10 mouse cellular contexts compared by ENCODE assay signal in genomic region chr8:108716291-108716811, GRCm38 (mm10).
DNase-seq lines count a peak whose midpoint lies in the region; ATAC-seq and TF ChIP-seq lines count a peak whose summit lies in the region.
"Had no signal": no experiment of that assay in that cellular context is flagged by ENCODE, and none has a peak within 500 bp of the region (broad histone marks: within the 10 kb centered on the region; RNA-seq: fewer than 3 reads in every experiment).

No protein-coding gene starts in this region.

- no peak for DNase-seq in heart, adult 2 months
- DNase-seq in hindbrain, embryonic 11.5 days (ENCODE audit: low spot score), result no peak
- DNase-seq in left cerebral cortex, postnatal 36 days (ENCODE audit: low spot score in 2 of 2), result no peak
- DNase-seq in left cerebral cortex, adult 8-10 months (ENCODE audit: low spot score in 2 of 2), result no peak
- DNase-seq in layer of hippocampus, adult 18-20 months (ENCODE audit: low spot score in 2 of 2), result no peak
- DNase-seq: heart, postnatal 10 days had no signal

- peak overlapping the region; percentile 72 for H3K4me2 ChIP-seq in heart, embryonic 14.5 days (ENCODE audit: low read length)
- H3K4me2 ChIP-seq in hindbrain, embryonic 11.5 days (replicated peaks; ENCODE audit: low read depth, low read length), result peak overlapping the region; percentile 34
- peak overlapping the region; percentile 94 for H3K4me2 ChIP-seq in midbrain, embryonic 12.5 days (replicated peaks)

- H3K9me3 ChIP-seq in heart, embryonic 14.5 days (ENCODE audit: control insufficient read depth, low read length), result no peaks in the 10 kb centered on the region
- H3K9me3 ChIP-seq in E14TG2a.4 (ENCODE audit: low read length), result no peaks in the 10 kb centered on the region
- H3K9me3 ChIP-seq in hindbrain, embryonic 11.5 days (ENCODE audit: control insufficient read depth, low read length), result no peaks in the 10 kb centered on the region
- no peaks in the 10 kb centered on the region for H3K9me3 ChIP-seq in midbrain, embryonic 12.5 days

- no peak for TF ChIP-seq POLR2A in heart, adult 2 months (IDR thresholded peaks at IDR 0.05; ENCODE audit: insufficient read depth, low read depth, low read length)

- intact Hi-C loops in heart, adult 2 months (cut with DNase I), result loop anchor here (5.0 to 10.0 kb wide), 3 partner anchors 46 to 196 kb away; no protein-coding TSS in a partner anchor
- intact Hi-C loops in left cerebral cortex, postnatal 36 days (cut with DNase I), result no loop called here

- no peak overlapping the region for H3K27ac ChIP-seq in heart, embryonic 14.5 days (replicated peaks in 1 of 2; ENCODE audit: control insufficient read depth in 1 of 2, insufficient read depth in 1 of 2, low read depth in 2 of 2, low read length in 2 of 2)
- H3K27ac ChIP-seq in heart, adult 2 months, result no peak overlapping the region
- no peak overlapping the region; the same call in 1 of the 2 replicates for H3K27ac ChIP-seq in hindbrain, embryonic 11.5 days (ENCODE audit: low read depth, low read length)
- H3K27ac ChIP-seq in midbrain, embryonic 12.5 days (replicated peaks), result peak overlapping the region; percentile 100
- H3K27ac ChIP-seq: macrophage had no signal

- TF ChIP-seq EP300 in heart, adult 2 months (IDR thresholded peaks at IDR 0.05; ENCODE audit: insufficient read depth, low read depth, low read length), result no peak

- H3K4me1 ChIP-seq in heart, embryonic 14.5 days (ENCODE audit: control insufficient read depth in 2 of 2, insufficient read depth in 2 of 2, low read length in 2 of 2), result peaks cover 48 to 67% of the 10 kb centered on the region in 2 experiments
- H3K4me1 ChIP-seq in heart, adult 2 months (ENCODE audit: control insufficient read depth, insufficient read depth, low read length), result peaks cover 6% of the 10 kb centered on the region
- peaks cover 87% of the 10 kb centered on the region for H3K4me1 ChIP-seq in E14TG2a.4 (replicated peaks; ENCODE audit: low read depth, low read length)
- H3K4me1 ChIP-seq in hindbrain, embryonic 11.5 days (replicated peaks; ENCODE audit: control insufficient read depth, insufficient read depth, low read length), result peaks cover 32% of the 10 kb centered on the region
- H3K4me1 ChIP-seq in midbrain, embryonic 12.5 days, result peaks cover 91% of the 10 kb centered on the region

- no peak for TF ChIP-seq CTCF in heart, adult 2 months (IDR thresholded peaks at IDR 0.05)
- no peak for TF ChIP-seq CTCF in E14TG2a.4 (conservative IDR thresholded peaks at IDR 0.05; ENCODE audit: low read length)

- WGBS in heart, embryonic 14.5 days, result 39% methylated on average over 7 of the region's 7 CpGs
- WGBS in heart, adult 2 months, result 70% methylated on average over 7 of the region's 7 CpGs
- WGBS in hindbrain, embryonic 11.5 days, result 37% methylated on average over 7 of the region's 7 CpGs
- 32% methylated on average over 7 of the region's 7 CpGs for whole genome bisulfite sequencing in midbrain, embryonic 12.5 days

- H3K27me3 ChIP-seq in heart, embryonic 14.5 days (ENCODE audit: control insufficient read depth, insufficient read depth, low read length), result no peaks in the 10 kb centered on the region
- H3K27me3 ChIP-seq in heart, adult 2 months (ENCODE audit: control insufficient read depth, insufficient read depth, low read length), result no peaks in the 10 kb centered on the region
- H3K27me3 ChIP-seq in E14TG2a.4 (ENCODE audit: insufficient read depth, low read length), result peaks cover 77% of the 10 kb centered on the region
- no peaks in the 10 kb centered on the region for H3K27me3 ChIP-seq in hindbrain, embryonic 11.5 days (ENCODE audit: control insufficient read depth, insufficient read depth, low read length)
- peaks cover 23% of the 10 kb centered on the region for H3K27me3 ChIP-seq in midbrain, embryonic 12.5 days

- H3K79me2 ChIP-seq in heart, adult 2 months (replicated peaks; ENCODE audit: control insufficient read depth, insufficient read depth, low read length), result peaks cover 1% of the 10 kb centered on the region

- no peak for ATAC-seq in heart, embryonic 14.5 days (ENCODE audit: insufficient number of reproducible peaks, insufficient read depth, low FRiP score, low read depth)
- ATAC-seq in hindbrain, embryonic 11.5 days (ENCODE audit: low FRiP score), result no peak
- ATAC-seq in midbrain, embryonic 12.5 days (ENCODE audit: low FRiP score, low read depth), result no peak

- H3K36me3 ChIP-seq in heart, embryonic 14.5 days (ENCODE audit: control insufficient read depth, insufficient read depth, low read length), result no peaks in the 10 kb centered on the region
- 0 out of 2 replicates have a peak, but pooled peaks cover 2% of the 10 kb centered on the region for H3K36me3 ChIP-seq in heart, adult 2 months (ENCODE audit: control insufficient read depth, insufficient read depth, low read length)
- H3K36me3 ChIP-seq in E14TG2a.4 (ENCODE audit: insufficient read depth, low read length), result no peaks in the 10 kb centered on the region
- no peaks in the 10 kb centered on the region for H3K36me3 ChIP-seq in hindbrain, embryonic 11.5 days (ENCODE audit: control insufficient read depth, insufficient read depth, low read length)
- no peaks in the 10 kb centered on the region for H3K36me3 ChIP-seq in midbrain, embryonic 12.5 days

- H3K9ac ChIP-seq in heart, embryonic 14.5 days (ENCODE audit: low read length), result no peak overlapping the region
- H3K9ac ChIP-seq in heart, adult 2 months (ENCODE audit: low read depth, low read length), result no peak overlapping the region
- peak overlapping the region; percentile 1; the same call in 1 of the 2 replicates for H3K9ac ChIP-seq in hindbrain, embryonic 11.5 days (ENCODE audit: low read depth, low read length)
- peak overlapping the region; percentile 88 for H3K9ac ChIP-seq in midbrain, embryonic 12.5 days (replicated peaks)

- no peak overlapping the region for H3K4me3 ChIP-seq in heart, embryonic 14.5 days (ENCODE audit: control insufficient read depth in 1 of 2, insufficient read depth in 1 of 2, low read depth in 1 of 2, low read length in 2 of 2)
- no peak overlapping the region for H3K4me3 ChIP-seq in heart, adult 2 months
- H3K4me3 ChIP-seq in E14TG2a.4 (replicated peaks; ENCODE audit: low read length), result 0 out of 2 replicates have a peak overlapping the region, but pooled peaks have one; percentile 10
- peak overlapping the region; percentile 77 for H3K4me3 ChIP-seq in hindbrain, embryonic 11.5 days (ENCODE audit: low read depth, low read length)
- peak overlapping the region; percentile 73 for H3K4me3 ChIP-seq in midbrain, embryonic 12.5 days

Comparison
In these comparisons a context has a peak if more than half of its experiments do, and no peak if none do; other contexts are left out.
1. H3K4me2 ChIP-seq: peak in every context shown above with its lines; median percentile 94 in midbrain, embryonic 12.5 days; 72 in heart, embryonic 14.5 days; 34 in hindbrain, embryonic 11.5 days.
2. H3K4me3 ChIP-seq: peak in E14TG2a.4 (single experiment), hindbrain, embryonic 11.5 days (single experiment) and midbrain, embryonic 12.5 days (single experiment); none in heart, embryonic 14.5 days (0 of 2) and heart, adult 2 months (single experiment).
3. H3K9ac ChIP-seq: peak in hindbrain, embryonic 11.5 days (single experiment) and midbrain, embryonic 12.5 days (single experiment); none in heart, embryonic 14.5 days (single experiment) and heart, adult 2 months (single experiment).